Mouse (Mus musculus) layer of hippocampus, adult 6 months (tissue): ENCODE results near the gene Syne2. TPM values are rescaled to one million over a fixed set of nuclear protein-coding genes. Genes with fewer than 3 reads are reported as not detected.

Experiments used
- long read RNA-seq, 2 experiments: library from polyadenylated mRNA; unstranded; transcript quantifications; one replicate each; pipeline ENCODE4 v2.0.0; 2019 to 2020
- microRNA-seq: library from miRNA; unstranded; fragments of <30 nt; microRNA quantifications from one replicate; pipeline ENCODE4 v1.2.0, GENCODE M21; 2020
- polyA plus RNA-seq: library from polyadenylated mRNA; unstranded; fragments of <200 nt; fragmentation: Nextera tagmentation; gene quantifications from 2 replicates; pipeline ENCODE4 v1.2.3, GENCODE M21; 2021

The Syne2 gene
- 6.6 and 7.9 TPM in 2 replicates for polyA plus RNA-seq
- long read RNA-seq, experiment 1, partial matches to known transcripts, result 10 of 20 reads
- long read RNA-seq, experiment 1, other reads (novel, unspliced or antisense), result 10 of 20 reads
- long read RNA-seq, experiment 2, partial matches to known transcripts, result 11 of 84 reads
- long read RNA-seq, experiment 2, other reads (novel, unspliced or antisense), result 71 of 84 reads

GRCm38 (mm10) chr12:75817959-75818452 is at the start of gene Syne2:
Gene Syne2 (plus strand): TSS chr12:75818134.

Small RNAs within 50 kb of the gene (microRNA-seq; reads per million reads assigned to microRNA genes)
- 0.64 reads per million for gene Mir5101

Other genes starting within 250 kb of the Syne2 start
- gene Ppp2r5e, start 221.9 kb upstream of the Syne2 start, polyA plus RNA-seq, result 11.4 and 13.7 TPM in 2 replicates
- gene Wdr89, start 148.6 kb upstream of the Syne2 start, polyA plus RNA-seq, result 5.8 and 5.9 TPM in 2 replicates
- 6.0 and 6.3 TPM in 2 replicates for gene Sgpp1, start 82.4 kb upstream of the Syne2 start, polyA plus RNA-seq